Mouse (Mus musculus): Measurements from ENCODE around the gene Rgs8. TPM values are rescaled to one million over a fixed set of nuclear protein-coding genes. Genes with fewer than 3 reads are reported as not detected.
A peak's percentile ranks its signal among the peaks of the same experiment; 100 is the strongest.

The Rgs8 gene
- polyA plus RNA-seq, 1 experiment: 47.3 TPM

DNA sequence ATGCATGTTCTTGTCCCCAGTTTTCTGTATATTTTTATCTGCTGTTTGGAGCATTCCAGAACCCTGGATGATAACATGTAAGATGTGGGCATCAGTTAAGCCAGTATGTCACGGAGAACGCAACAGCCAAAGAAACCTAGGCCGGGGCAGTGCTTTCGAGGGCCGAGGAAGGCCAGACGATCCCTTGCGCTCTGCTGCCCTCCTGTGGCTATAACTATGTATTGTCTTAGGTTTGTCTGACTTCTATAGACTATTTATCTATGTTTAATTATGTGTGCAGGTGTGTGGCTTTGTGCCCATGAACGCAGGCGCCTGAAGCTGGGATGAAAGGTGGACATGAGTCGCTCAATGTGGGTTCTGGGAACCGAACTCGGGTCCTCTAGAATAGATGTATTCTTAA is 93.9 kb downstream of the Rgs8 start:
- H3K27ac ChIP-seq (ENCODE audit: insufficient read depth, low read length): no peak overlapping the region
- TF ChIP-seq CTCF (IDR thresholded peaks at IDR 0.05; ENCODE audit: extremely low read depth, insufficient read depth, low read length) (peak; percentile 93), POLR2A (IDR thresholded peaks at IDR 0.05; ENCODE audit: extremely low read depth, insufficient read depth, low read length) (no peak)
- no peak overlapping the region for H3K4me3 ChIP-seq (ENCODE audit: insufficient read depth, low read length)
- no peaks in the 10 kb centered on the region; the same call in 1 of the 2 replicates for H3K4me1 ChIP-seq (ENCODE audit: control insufficient read depth, insufficient read depth, low read length)

GRCm38 (mm10) chr1:153747861-153748530 is 95.2 kb downstream of the Rgs8 start:
- H3K4me1 ChIP-seq (ENCODE audit: control insufficient read depth, insufficient read depth, low read length): no peaks in the 10 kb centered on the region
- H3K27ac ChIP-seq (ENCODE audit: insufficient read depth, low read length): no peak overlapping the region
- no peak for TF ChIP-seq POLR2A (IDR thresholded peaks at IDR 0.05; ENCODE audit: extremely low read depth, insufficient read depth, low read length)
- no peak for TF ChIP-seq CTCF (IDR thresholded peaks at IDR 0.05; ENCODE audit: extremely low read depth, insufficient read depth, low read length)
- no peak overlapping the region for H3K4me3 ChIP-seq (ENCODE audit: insufficient read depth, low read length)

GRCm38 (mm10) chr1:153748549-153748948 is 95.7 kb downstream of the Rgs8 start:
- TF ChIP-seq CTCF (IDR thresholded peaks at IDR 0.05; ENCODE audit: extremely low read depth, insufficient read depth, low read length) (no peak), POLR2A (IDR thresholded peaks at IDR 0.05; ENCODE audit: extremely low read depth, insufficient read depth, low read length) (no peak)
- Histone ChIP-seq H3K27ac (ENCODE audit: insufficient read depth, low read length) (no peak overlapping the region), H3K4me1 (ENCODE audit: control insufficient read depth, insufficient read depth, low read length) (no peaks in the 10 kb centered on the region), H3K4me3 (ENCODE audit: insufficient read depth, low read length) (no peak overlapping the region; the same call in 1 of the 2 replicates)

- no peak within 1 kb of the TSS for H3K27ac ChIP-seq (ENCODE audit: insufficient read depth, low read length)
- H3K4me3 ChIP-seq (ENCODE audit: insufficient read depth, low read length): peak within 1 kb of the TSS; percentile 24
- no peak for TF ChIP-seq POLR2A (IDR thresholded peaks at IDR 0.05; ENCODE audit: extremely low read depth, insufficient read depth, low read length)
- peak; percentile 80 for TF ChIP-seq CTCF (IDR thresholded peaks at IDR 0.05; ENCODE audit: extremely low read depth, insufficient read depth, low read length)
- no peaks in the 10 kb centered on the region for H3K4me1 ChIP-seq (ENCODE audit: control insufficient read depth, insufficient read depth, low read length)
Observed at GRCm38 (mm10) chr1:153749211-153749801, 96.5 kb downstream of the Rgs8 start, which contains the start of gene Rnasel. TSS of gene Rnasel (plus strand) at chr1:153749426.

Other genes starting within 250 kb of the Rgs8 start
- 3.5 and 4.2 TPM in 2 replicates for gene Shcbp1l, start 227.9 kb upstream of the Rgs8 start, polyA plus RNA-seq (2012; rRNA removed)
- 46.6 and 47.2 TPM in 2 replicates for gene Dhx9, start 165.4 kb upstream of the Rgs8 start, polyA plus RNA-seq (2012; rRNA removed)
- 3.3 and 3.5 TPM in 2 replicates for gene Npl, start 103.0 kb upstream of the Rgs8 start, polyA plus RNA-seq (2012; rRNA removed)
- 10.9 and 13.4 TPM in 2 replicates for gene Rgs16, start 87.3 kb downstream of the Rgs8 start, polyA plus RNA-seq (2012; rRNA removed)
- gene Rnasel, start 96.4 kb downstream of the Rgs8 start, polyA plus RNA-seq (2012; rRNA removed): 15.0 and 17.5 TPM in 2 replicates
- gene Rgsl1, start 191.1 kb downstream of the Rgs8 start, polyA plus RNA-seq (2012; rRNA removed): 6.0 and 6.9 TPM in 2 replicates
- gene Teddm1b, start 221.3 kb downstream of the Rgs8 start, polyA plus RNA-seq (2012; rRNA removed): not detected in 2 replicates
- gene Teddm1a, start 238.7 kb downstream of the Rgs8 start, polyA plus RNA-seq (2012; rRNA removed): not detected in 2 replicates
- gene Glul, start 246.9 kb downstream of the Rgs8 start, polyA plus RNA-seq (2012; rRNA removed): 2,520 and 2,775 TPM in 2 replicates
- 4.6 and 5.7 TPM in 2 replicates for gene Teddm2, start 247.2 kb downstream of the Rgs8 start, polyA plus RNA-seq (2012; rRNA removed)